Mouse (Mus musculus) MEL (cell line): ENCODE results near the gene Stra6l. TPM values are rescaled to one million over a fixed set of nuclear protein-coding genes. Genes with fewer than 3 reads are reported as not detected.

Experiments used
- DNase-seq: peaks from one replicate; pipeline ENCODE4 v3.0.0; 2011; ENCODE audit warnings: low read depth, low spot score
- H3K27ac ChIP-seq: 2 replicates; pipeline ENCODE4 v1.5.1; 2012; ENCODE audit warnings: low read depth, mild to moderate bottlenecking, control low read depth, low read length, moderate library complexity; ENCODE audit not compliant: control insufficient read depth
- H3K27me3 ChIP-seq, 2 experiments: fragments of 150-350 bp in 1 of 2; sonication (generic) in 1 of 2; 2 replicates each; pipeline ENCODE4 v1.6.1; 2012; ENCODE audit warnings: low read length in 2 of 2, mild to moderate bottlenecking in 2 of 2, improper control_type of control experiment in 1 of 2, moderate library complexity in 1 of 2; ENCODE audit not compliant: insufficient read depth in 2 of 2, control insufficient read depth in 1 of 2
- H3K36me3 ChIP-seq, 2 experiments: 2 replicates each; pipeline ENCODE4 v1.6.1; 2012 to 2014; ENCODE audit warnings: low read length in 2 of 2, improper control_type of control experiment in 1 of 2, inconsistent platforms in 1 of 2, mild to moderate bottlenecking in 1 of 2; ENCODE audit not compliant: insufficient read depth in 2 of 2, control insufficient read depth in 1 of 2
- H3K4me1 ChIP-seq, 2 experiments: fragments of 150-350 bp in 1 of 2; sonication (generic) in 1 of 2; 2 replicates each; pipeline ENCODE4 v1.6.1; 2012; ENCODE audit warnings: low read length in 2 of 2, improper control_type of control experiment in 1 of 2, mild to moderate bottlenecking in 1 of 2; ENCODE audit not compliant: insufficient read depth in 2 of 2, control insufficient read depth in 1 of 2
- H3K4me3 ChIP-seq, 2 experiments: fragments of 150-350 bp in 1 of 2; sonication (generic) in 1 of 2; 2 replicates each; pipeline ENCODE4 v1.5.1; 2012; ENCODE audit warnings: low read depth in 2 of 2, low read length in 2 of 2, mild to moderate bottlenecking in 2 of 2, moderate library complexity in 2 of 2, control low read depth in 1 of 2, improper control_type of control experiment in 1 of 2; ENCODE audit not compliant: control insufficient read depth in 1 of 2, insufficient read depth in 1 of 2
- H3K79me2 ChIP-seq: 2 replicates; pipeline ENCODE4 v1.6.1; 2012; ENCODE audit warnings: mild to moderate bottlenecking, low read length, moderate library complexity; ENCODE audit not compliant: control insufficient read depth, poor library complexity, insufficient read depth
- H3K9ac ChIP-seq: 2 replicates; pipeline ENCODE4 v1.6.1; 2012; ENCODE audit warnings: low read depth, mild to moderate bottlenecking, control low read depth, low read length, moderate library complexity; ENCODE audit not compliant: control insufficient read depth, poor library complexity, severe bottlenecking
- H3K9me3 ChIP-seq: fragments of 150-350 bp; sonication (generic); replicated peaks from 2 replicates; pipeline ENCODE4 v1.6.1; 2012; ENCODE audit warnings: mild to moderate bottlenecking, low read length, improper control_type of control experiment, moderate library complexity; ENCODE audit not compliant: insufficient read depth
- CHD1 ChIP-seq: IDR thresholded peaks from 2 replicates; pipeline ENCODE4 v1.6.1; 2012; ENCODE audit warnings: low read depth, mild to moderate bottlenecking, inconsistent platforms, low read length, improper control_type of control experiment
- CHD2 ChIP-seq: IDR thresholded peaks from 2 replicates; pipeline ENCODE4 v1.6.1; 2011; ENCODE audit warnings: low read length, improper control_type of control experiment
- CTCF ChIP-seq, 3 experiments: IDR thresholded peaks in 2 of 3; conservative IDR thresholded peaks in 1 of 3; 2 replicates each; pipeline ENCODE4 v1.5.1; 2011 to 2012; ENCODE audit warnings: low read length in 3 of 3, low read depth in 2 of 3, mild to moderate bottlenecking in 2 of 3, improper control_type of control experiment in 1 of 3, inconsistent platforms in 1 of 3, mixed read lengths in 1 of 3, moderate library complexity in 1 of 3; ENCODE audit not compliant: control insufficient read depth in 1 of 3, insufficient read depth in 1 of 3, poor library complexity in 1 of 3, severe bottlenecking in 1 of 3
- EP300 ChIP-seq, 2 experiments: IDR thresholded peaks; 2 replicates each; pipeline ENCODE4 v1.6.1; 2011; ENCODE audit warnings: improper control_type of control experiment in 2 of 2, low read length in 2 of 2, low read depth in 1 of 2, mild to moderate bottlenecking in 1 of 2
- MAFK ChIP-seq: IDR thresholded peaks from 2 replicates; pipeline ENCODE4 v1.6.1; 2011; ENCODE audit warnings: low read depth, mild to moderate bottlenecking, low read length, improper control_type of control experiment, borderline replicate concordance
- MAZ ChIP-seq: IDR thresholded peaks from 2 replicates; pipeline ENCODE4 v1.6.1; 2012; ENCODE audit warnings: low read depth, mild to moderate bottlenecking, inconsistent platforms, low read length, improper control_type of control experiment
- MYC ChIP-seq: IDR thresholded peaks from 2 replicates; pipeline ENCODE4 v1.6.1; 2011; ENCODE audit warnings: low read depth, mild to moderate bottlenecking, low read length, improper control_type of control experiment, moderate library complexity
- NRF1 ChIP-seq: IDR thresholded peaks from 2 replicates; pipeline ENCODE4 v1.6.1; 2014; ENCODE audit warnings: low read depth, mild to moderate bottlenecking, inconsistent platforms, low read length, improper control_type of control experiment, moderate library complexity; ENCODE audit not compliant: poor library complexity, insufficient read depth, severe bottlenecking
- POLR2AphosphoS2 ChIP-seq: IDR thresholded peaks from 2 replicates; pipeline ENCODE4 v1.6.1; 2011; ENCODE audit warnings: low read length, improper control_type of control experiment
- RAD21 ChIP-seq: IDR thresholded peaks from 2 replicates; pipeline ENCODE4 v1.6.1; 2011; ENCODE audit warnings: mild to moderate bottlenecking, low read depth, low read length, improper control_type of control experiment
- SMC3 ChIP-seq: IDR thresholded peaks from 2 replicates; pipeline ENCODE4 v1.6.1; 2011; ENCODE audit warnings: low read depth, low read length, improper control_type of control experiment
- TAL1 ChIP-seq: IDR thresholded peaks from 2 replicates; pipeline ENCODE4 v1.6.1; 2012; ENCODE audit warnings: mild to moderate bottlenecking, inconsistent platforms, low read length, moderate library complexity, mixed read lengths
- TBP ChIP-seq: IDR thresholded peaks from 2 replicates; pipeline ENCODE4 v1.8.0; 2011; ENCODE audit warnings: low read depth, low read length, improper control_type of control experiment
- TCF12 ChIP-seq: IDR thresholded peaks from 2 replicates; pipeline ENCODE4 v1.6.1; 2014; ENCODE audit warnings: low read depth, mild to moderate bottlenecking, inconsistent platforms, low read length, improper control_type of control experiment, moderate library complexity
- UBTF ChIP-seq: IDR thresholded peaks from 2 replicates; pipeline ENCODE4 v1.6.1; 2012; ENCODE audit warnings: low read depth, mild to moderate bottlenecking, inconsistent platforms, low read length, improper control_type of control experiment, moderate library complexity, borderline replicate concordance; ENCODE audit not compliant: insufficient read depth
- USF2 ChIP-seq, 2 experiments: IDR thresholded peaks; 2 replicates each; pipeline ENCODE4 v1.6.1; 2011 to 2012; ENCODE audit warnings: improper control_type of control experiment in 2 of 2, low read length in 2 of 2, borderline replicate concordance in 1 of 2, inconsistent platforms in 1 of 2, low read depth in 1 of 2, mild to moderate bottlenecking in 1 of 2; ENCODE audit not compliant: insufficient read depth in 1 of 2
- ZC3H11A ChIP-seq: IDR thresholded peaks from 2 replicates; pipeline ENCODE4 v1.6.1; 2012; ENCODE audit warnings: low read depth, mild to moderate bottlenecking, inconsistent platforms, low read length, improper control_type of control experiment
- ZKSCAN1 ChIP-seq: IDR thresholded peaks from 2 replicates; pipeline ENCODE4 v1.6.1; 2012; ENCODE audit warnings: low read depth, mild to moderate bottlenecking, inconsistent platforms, low read length, improper control_type of control experiment, moderate library complexity
- polyA plus RNA-seq, 2 experiments: library from polyadenylated mRNA; stranded (reverse) in 1 of 2; unstranded in 1 of 2; fragments of >175 nt in 1 of 2; fragments of >200 nt in 1 of 2; gene quantifications; 2 replicates each; pipeline versions ENCODE4 v1.2.1 to v1.2.4; 2012; ENCODE audit warnings: low replicate concordance in 2 of 2, low read depth in 1 of 2; ENCODE audit not compliant: insufficient read length in 2 of 2, insufficient read depth in 1 of 2, missing spikeins in 1 of 2
- total RNA-seq: library from RNA; depleted of rRNA; stranded (reverse); fragments of 300-350 nt; gene quantifications from 2 replicates; pipeline ENCODE4 v1.2.3, GENCODE M21; 2012

Gene Stra6l
- total and polyA plus RNA-seq, 3 experiments = not detected

- H3K4me3 ChIP-seq = no peak overlapping the region
- peak; percentile 52 for DNase-seq
- H3K9me3 ChIP-seq = no peaks in the 10 kb centered on the region
- TF ChIP-seq POLR2AphosphoS2 (no peak), CTCF (IDR thresholded peaks at IDR 0.05 in 2 of 3, conservative IDR thresholded peaks at IDR 0.05 in 1 of 3; ENCODE audit: control insufficient read depth in 1 of 3, insufficient read depth in 1 of 3, low read depth in 2 of 3, low read length in 3 of 3, poor library complexity in 1 of 3, severe bottlenecking in 1 of 3) (peak; percentile 51 to 75 (median 62)), RAD21 (peak; percentile 68), SMC3 (peak; percentile 76), ZC3H11A (peak; percentile 72), NRF1 (no peak)
- no peaks in the 10 kb centered on the region for H3K36me3 ChIP-seq
- no peaks in the 10 kb centered on the region for H3K79me2 ChIP-seq
- H3K4me1 ChIP-seq = no peaks in the 10 kb centered on the region
- H3K27ac ChIP-seq = no peak overlapping the region
- no peak overlapping the region for H3K9ac ChIP-seq
- peaks cover 0 to 2% of the 10 kb centered on the region in 2 experiments; a peak in 1 of 4 replicates for H3K27me3 ChIP-seq
Observed at GRCm38 (mm10) chr4:45815542-45815941, 32.9 kb upstream of the Stra6l start.

- H3K27me3 ChIP-seq = peaks cover 0 to 6% of the 10 kb centered on the region in 2 experiments; a peak in 2 of 4 replicates
- DNase-seq = no peak
- TF ChIP-seq ZC3H11A = no peak
- no peak for TF ChIP-seq USF2 (IDR thresholded peaks at IDR 0.05; ENCODE audit: borderline replicate concordance in 1 of 2, insufficient read depth in 1 of 2, low read depth in 1 of 2, low read length in 2 of 2)
- no peak for TF ChIP-seq CHD2
- TF ChIP-seq UBTF = no peak
- TF ChIP-seq ZKSCAN1 = no peak
- TF ChIP-seq MYC = no peak
- TF ChIP-seq TCF12 = no peak
- H3K79me2 ChIP-seq = no peaks in the 10 kb centered on the region
- H3K27ac ChIP-seq = no peak overlapping the region
- H3K9ac ChIP-seq = no peak overlapping the region
- H3K9me3 ChIP-seq = no peaks in the 10 kb centered on the region
- H3K4me3 ChIP-seq = no peak overlapping the region
- no peaks in the 10 kb centered on the region for H3K4me1 ChIP-seq
- no peaks in the 10 kb centered on the region for H3K36me3 ChIP-seq
Observed at GRCm38 (mm10) chr4:45818814-45819207, 29.7 kb upstream of the Stra6l start.

- H3K4me1 ChIP-seq = no peaks in the 10 kb centered on the region
- no peaks in the 10 kb centered on the region for H3K9me3 ChIP-seq
- H3K36me3 ChIP-seq = no peaks in the 10 kb centered on the region
- no peaks in the 10 kb centered on the region for H3K79me2 ChIP-seq
- TF ChIP-seq MAFK (no peak), USF2 (IDR thresholded peaks at IDR 0.05; ENCODE audit: borderline replicate concordance in 1 of 2, insufficient read depth in 1 of 2, low read depth in 1 of 2, low read length in 2 of 2) (no peak), TBP (no peak), TAL1 (no peak), EP300 (IDR thresholded peaks at IDR 0.05; ENCODE audit: low read depth in 1 of 2, low read length in 2 of 2) (no peak), CHD1 (no peak), MAZ (no peak)
- no peak overlapping the region for H3K9ac ChIP-seq
- no peak overlapping the region for H3K4me3 ChIP-seq
- peaks cover 0 to 7% of the 10 kb centered on the region in 2 experiments; a peak in 2 of 4 replicates for H3K27me3 ChIP-seq
- no peak overlapping the region for H3K27ac ChIP-seq
- DNase-seq = no peak
Observed at GRCm38 (mm10) chr4:45819208-45819931, 29.1 kb upstream of the Stra6l start.
